In genomic region chr16:52071290-52071689, GRCm38 (mm10) we compare ENCODE assay signal across 17 mouse cellular contexts. TPM values are rescaled to one million over a fixed set of nuclear protein-coding genes. Genes with fewer than 3 reads are reported as not detected.
A peak's percentile ranks its signal among the peaks of the same experiment; 100 is the strongest.
DNase-seq lines count a peak whose midpoint lies in the region; ATAC-seq and TF ChIP-seq lines count a peak whose summit lies in the region.
"Had no signal": no experiment of that assay in that cellular context is flagged by ENCODE, and none has a peak within 500 bp of the region (broad histone marks: within the 10 kb centered on the region; RNA-seq: fewer than 3 reads in every experiment).

No protein-coding gene starts in this region.

- DNase-seq in embryonic facial prominence, embryonic 14.5 days (ENCODE audit: low spot score): no peak
- DNase-seq in embryonic facial prominence, embryonic 10.5 days (ENCODE audit: low spot score): no peak
- no peak for DNase-seq in heart, adult 8-10 months (ENCODE audit: low spot score)
- no peak for DNase-seq in limb, embryonic 11.5 days (ENCODE audit: low spot score)
- no peak for DNase-seq in limb, embryonic 10.5 days (ENCODE audit: low spot score)
- no peak for DNase-seq in spleen, adult 2 months (ENCODE audit: low read depth in 1 of 2, low spot score in 2 of 2)
- no peak for DNase-seq in spleen, postnatal 14 days (ENCODE audit: low spot score in 2 of 2)
- DNase-seq: adrenal gland, postnatal 36 days; cerebellum, adult 8-10 months; left cerebral cortex, postnatal 4 days; right cerebral cortex, adult 18-20 months; thymus, postnatal 14 days had no signal

- no peak overlapping the region for H3K9ac ChIP-seq in embryonic facial prominence, embryonic 14.5 days (ENCODE audit: low read depth, low read length)
- H3K9ac ChIP-seq in heart, embryonic 14.5 days (ENCODE audit: low read length): peak overlapping the region; percentile 22; the same call in 1 of the 2 replicates
- H3K9ac ChIP-seq in limb, embryonic 11.5 days (ENCODE audit: low read length): no peak overlapping the region
- H3K9ac ChIP-seq: embryonic facial prominence, embryonic 12.5 days; stomach, embryonic 15.5 days had no signal

- ATAC-seq in embryonic facial prominence, embryonic 14.5 days (ENCODE audit: low read depth): no peak
- ATAC-seq in heart, embryonic 14.5 days (ENCODE audit: insufficient number of reproducible peaks, insufficient read depth, low FRiP score, low read depth): no peak
- no peak for ATAC-seq in limb, embryonic 11.5 days (ENCODE audit: insufficient number of reproducible peaks, low FRiP score, low TSS enrichment, low read depth)

- no peak overlapping the region for H3K4me2 ChIP-seq in embryonic facial prominence, embryonic 14.5 days (ENCODE audit: low read depth, low read length)
- peak overlapping the region; percentile 55; the same call in 1 of the 2 replicates for H3K4me2 ChIP-seq in heart, embryonic 14.5 days (ENCODE audit: low read length)
- H3K4me2 ChIP-seq in limb, embryonic 11.5 days (ENCODE audit: low read depth, severe bottlenecking): no peak overlapping the region
- H3K4me2 ChIP-seq: embryonic facial prominence, embryonic 12.5 days; stomach, embryonic 15.5 days had no signal

- no peak for TF ChIP-seq POLR2A in spleen, adult 2 months (IDR thresholded peaks at IDR 0.05; ENCODE audit: low read depth, low read length)

- H3K4me3 ChIP-seq in embryonic facial prominence, embryonic 14.5 days (ENCODE audit: low read depth, low read length): no peak overlapping the region
- no peak overlapping the region for H3K4me3 ChIP-seq in embryonic facial prominence, embryonic 10.5 days
- H3K4me3 ChIP-seq in heart, embryonic 14.5 days (ENCODE audit: control insufficient read depth in 1 of 2, insufficient read depth in 1 of 2, low read depth in 1 of 2, low read length in 2 of 2): no peak overlapping the region
- no peak overlapping the region for H3K4me3 ChIP-seq in limb, embryonic 11.5 days (ENCODE audit: low read depth, low read length)
- H3K4me3 ChIP-seq in limb, embryonic 10.5 days: no peak overlapping the region
- H3K4me3 ChIP-seq in spleen, adult 2 months (ENCODE audit: extremely low read depth, insufficient read depth, insufficient read length): no peak overlapping the region
- H3K4me3 ChIP-seq: embryonic facial prominence, embryonic 12.5 days; megakaryocyte, embryonic 14.5 days; stomach, embryonic 15.5 days had no signal

- no peaks in the 10 kb centered on the region for H3K36me3 ChIP-seq in embryonic facial prominence, embryonic 14.5 days (ENCODE audit: control insufficient read depth, insufficient read depth, low read length)
- peaks cover 25% of the 10 kb centered on the region for H3K36me3 ChIP-seq in embryonic facial prominence, embryonic 10.5 days (replicated peaks)
- H3K36me3 ChIP-seq in heart, embryonic 14.5 days (ENCODE audit: control insufficient read depth, insufficient read depth, low read length): no peaks in the 10 kb centered on the region
- no peaks in the 10 kb centered on the region for H3K36me3 ChIP-seq in limb, embryonic 11.5 days (ENCODE audit: control insufficient read depth, insufficient read depth, low read length)
- H3K36me3 ChIP-seq in limb, embryonic 10.5 days: peaks cover 19% of the 10 kb centered on the region
- no peaks in the 10 kb centered on the region; the same call in 1 of the 2 replicates for H3K36me3 ChIP-seq in spleen, adult 2 months (ENCODE audit: control insufficient read depth, insufficient read depth, low read length)
- H3K36me3 ChIP-seq: embryonic facial prominence, embryonic 12.5 days; stomach, embryonic 15.5 days had no signal

- H3K27ac ChIP-seq in embryonic facial prominence, embryonic 14.5 days (replicated peaks; ENCODE audit: low read depth, low read length): 0 out of 2 replicates have a peak overlapping the region, but pooled peaks have one; percentile 15
- no peak overlapping the region for H3K27ac ChIP-seq in embryonic facial prominence, embryonic 10.5 days (replicated peaks)
- peak overlapping the region; percentile 85 to 97 for H3K27ac ChIP-seq in heart, embryonic 14.5 days (replicated peaks in 1 of 2; ENCODE audit: control insufficient read depth in 1 of 2, insufficient read depth in 1 of 2, low read depth in 2 of 2, low read length in 2 of 2)
- H3K27ac ChIP-seq in limb, embryonic 11.5 days (replicated peaks; ENCODE audit: low read depth, low read length): peak overlapping the region; percentile 8; the same call in 1 of the 2 replicates
- H3K27ac ChIP-seq in limb, embryonic 10.5 days: no peak overlapping the region
- 0 out of 2 replicates have a peak overlapping the region, but pooled peaks have one; percentile 22 for H3K27ac ChIP-seq in spleen, adult 2 months (ENCODE audit: insufficient read depth, low read length)
- H3K27ac ChIP-seq: embryonic facial prominence, embryonic 12.5 days; stomach, embryonic 15.5 days had no signal

- TF ChIP-seq CTCF in spleen, adult 2 months (IDR thresholded peaks at IDR 0.05; ENCODE audit: extremely low read depth, insufficient read depth, insufficient read length, insufficient replicate concordance): no peak

- H3K27me3 ChIP-seq in embryonic facial prominence, embryonic 14.5 days (replicated peaks; ENCODE audit: control insufficient read depth, insufficient read depth, low read length): no peaks in the 10 kb centered on the region
- H3K27me3 ChIP-seq in embryonic facial prominence, embryonic 10.5 days (replicated peaks; ENCODE audit: low read depth, poor library complexity, severe bottlenecking): no peaks in the 10 kb centered on the region
- no peaks in the 10 kb centered on the region for H3K27me3 ChIP-seq in heart, embryonic 14.5 days (ENCODE audit: control insufficient read depth, insufficient read depth, low read length)
- H3K27me3 ChIP-seq in limb, embryonic 11.5 days (ENCODE audit: control insufficient read depth, insufficient read depth, low read length): no peaks in the 10 kb centered on the region
- H3K27me3 ChIP-seq in limb, embryonic 10.5 days (ENCODE audit: low read depth, poor library complexity, severe bottlenecking): no peaks in the 10 kb centered on the region
- no peaks in the 10 kb centered on the region for H3K27me3 ChIP-seq in spleen, adult 2 months (ENCODE audit: control insufficient read depth, insufficient read depth, low read length)
- H3K27me3 ChIP-seq: embryonic facial prominence, embryonic 12.5 days; megakaryocyte, embryonic 14.5 days; stomach, embryonic 15.5 days had no signal

- H3K4me1 ChIP-seq in embryonic facial prominence, embryonic 14.5 days (ENCODE audit: control insufficient read depth, insufficient read depth, low read length): peaks cover 6% of the 10 kb centered on the region; the same call in 1 of the 2 replicates
- H3K4me1 ChIP-seq in embryonic facial prominence, embryonic 10.5 days: peaks cover 14% of the 10 kb centered on the region
- H3K4me1 ChIP-seq in heart, embryonic 14.5 days (ENCODE audit: control insufficient read depth in 2 of 2, insufficient read depth in 2 of 2, low read length in 2 of 2): peaks cover 19 to 60% of the 10 kb centered on the region in 2 experiments
- 0 out of 2 replicates have a peak, but pooled peaks cover 3% of the 10 kb centered on the region for H3K4me1 ChIP-seq in limb, embryonic 11.5 days (ENCODE audit: control insufficient read depth, insufficient read depth, low read length)
- H3K4me1 ChIP-seq in limb, embryonic 10.5 days: peaks cover 9% of the 10 kb centered on the region; the same call in 1 of the 2 replicates
- peaks cover 2% of the 10 kb centered on the region for H3K4me1 ChIP-seq in spleen, adult 2 months (ENCODE audit: control insufficient read depth, insufficient read depth, insufficient read length)

- 68% methylated on average over 2 of the region's 2 CpGs for WGBS in embryonic facial prominence, embryonic 14.5 days
- WGBS in embryonic facial prominence, embryonic 10.5 days: 69% methylated on average over 2 of the region's 2 CpGs
- WGBS in heart, embryonic 14.5 days: 53% methylated on average over 2 of the region's 2 CpGs
- WGBS in limb, embryonic 11.5 days: 73% methylated on average over 2 of the region's 2 CpGs
- WGBS in limb, embryonic 10.5 days: 80% methylated on average over 2 of the region's 2 CpGs
- 88% methylated on average over 2 of the region's 2 CpGs for WGBS in spleen, adult 2 months

- no peaks in the 10 kb centered on the region for H3K9me3 ChIP-seq in embryonic facial prominence, embryonic 14.5 days (ENCODE audit: control insufficient read depth, low read length)
- no peaks in the 10 kb centered on the region for H3K9me3 ChIP-seq in embryonic facial prominence, embryonic 10.5 days
- H3K9me3 ChIP-seq in heart, embryonic 14.5 days (ENCODE audit: control insufficient read depth, low read length): no peaks in the 10 kb centered on the region
- no peaks in the 10 kb centered on the region for H3K9me3 ChIP-seq in limb, embryonic 11.5 days (ENCODE audit: control insufficient read depth, low read length)
- H3K9me3 ChIP-seq in limb, embryonic 10.5 days (replicated peaks): no peaks in the 10 kb centered on the region
- H3K9me3 ChIP-seq: embryonic facial prominence, embryonic 12.5 days; G1E; megakaryocyte, embryonic 14.5 days; stomach, embryonic 15.5 days had no signal

RNA-seq across cellular contexts. Expression of gene Cblb, which starts 40.3 kb away (rescaled TPM):
- polyA plus RNA-seq in embryonic facial prominence, embryonic 14.5 days (2014; fragmentation: Nextera tagmentation; extraction: Ambion mirVana): 18.6 and 18.8 TPM in 2 replicates
- 28.9 and 33.9 TPM in 2 replicates for polyA plus RNA-seq in embryonic facial prominence, embryonic 10.5 days (2016; fragmentation: Nextera tagmentation; extraction: Ambion mirVana)
- polyA plus RNA-seq in heart, embryonic 14.5 days (2014; fragmentation: Nextera tagmentation; extraction: Ambion mirVana): 13.3 and 14.0 TPM in 2 replicates
- total RNA-seq in heart, adult 8-10 months (2022): 10 to 100 TPM; 11.4 to 14.4 (median 12.7) TPM
- polyA plus RNA-seq in limb, embryonic 11.5 days (2014; fragmentation: Nextera tagmentation; extraction: Ambion mirVana): 33.1 and 38.6 TPM in 2 replicates
- polyA plus RNA-seq in limb, embryonic 10.5 days (2016; fragmentation: Nextera tagmentation; extraction: Ambion mirVana): 31.6 and 34.6 TPM in 2 replicates
- 18.1 and 21.1 TPM in 2 replicates for polyA plus RNA-seq in spleen, adult 2 months (2012; rRNA removed)

Comparison
In these comparisons a context has a peak if more than half of its experiments do, and no peak if none do; other contexts are left out.
1. H3K27ac ChIP-seq: peak in embryonic facial prominence, embryonic 14.5 days (single experiment), heart, embryonic 14.5 days (2 of 2), limb, embryonic 11.5 days (single experiment) and spleen, adult 2 months (single experiment); none in embryonic facial prominence, embryonic 10.5 days (single experiment) and limb, embryonic 10.5 days (single experiment).